Mouse (Mus musculus) cerebellum, adult 2 months (tissue): ENCODE measurements around the gene Msh5.

Experiments used
- CTCF ChIP-seq: fragments of 200-500 bp; IDR thresholded peaks from 2 replicates; pipeline ENCODE4 v1.5.1; 2011; ENCODE audit warnings: low read depth, mild to moderate bottlenecking, control low read depth, low read length, moderate library complexity, borderline replicate concordance; ENCODE audit not compliant: insufficient read depth
- POLR2A ChIP-seq: fragments of 200-500 bp; IDR thresholded peaks from 2 replicates; pipeline ENCODE4 v1.6.1; 2011; ENCODE audit warnings: low read length, control low read depth, borderline replicate concordance; ENCODE audit not compliant: insufficient read depth

DNA sequence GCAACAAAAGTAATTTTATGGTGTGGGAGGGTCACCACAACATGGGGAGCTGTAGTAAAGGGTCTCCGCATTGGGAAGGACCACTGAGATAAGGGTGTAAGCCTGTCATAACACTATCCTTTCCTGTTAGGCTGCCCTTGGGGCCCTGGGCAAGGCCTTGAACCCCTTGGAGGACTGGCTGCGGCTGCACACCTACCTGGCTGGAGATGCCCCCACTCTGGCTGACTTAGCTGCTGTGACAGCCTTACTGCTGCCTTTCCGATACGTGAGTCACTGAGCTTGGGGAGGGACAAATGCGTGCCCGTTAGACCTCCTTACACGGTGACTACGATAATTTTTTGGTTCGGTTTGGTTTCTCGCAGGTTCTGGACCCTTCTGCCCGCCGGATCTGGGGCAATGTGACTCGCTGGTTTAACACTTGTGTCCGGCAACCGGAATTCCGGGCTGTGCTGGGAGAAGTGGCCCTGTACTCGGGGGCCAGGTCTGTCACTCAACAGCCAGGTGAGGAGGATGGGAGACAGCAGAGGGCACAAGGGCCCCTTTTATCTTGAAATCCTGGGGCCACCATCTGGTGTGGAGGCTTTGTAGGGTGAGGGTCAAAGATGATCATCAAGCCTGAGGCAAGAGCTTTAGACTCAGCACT lies 42.3 kb downstream of the Msh5 start:
- TF ChIP-seq POLR2A, result no peak
- no peak for TF ChIP-seq CTCF
